Mouse (Mus musculus): ENCODE results near the gene Svop. TPM values are rescaled to one million over a fixed set of nuclear protein-coding genes. Genes with fewer than 3 reads are reported as not detected.

The Svop gene
- polyA plus RNA-seq (2012; rRNA removed): 21.9 and 27.0 TPM in 2 replicates

DNA sequence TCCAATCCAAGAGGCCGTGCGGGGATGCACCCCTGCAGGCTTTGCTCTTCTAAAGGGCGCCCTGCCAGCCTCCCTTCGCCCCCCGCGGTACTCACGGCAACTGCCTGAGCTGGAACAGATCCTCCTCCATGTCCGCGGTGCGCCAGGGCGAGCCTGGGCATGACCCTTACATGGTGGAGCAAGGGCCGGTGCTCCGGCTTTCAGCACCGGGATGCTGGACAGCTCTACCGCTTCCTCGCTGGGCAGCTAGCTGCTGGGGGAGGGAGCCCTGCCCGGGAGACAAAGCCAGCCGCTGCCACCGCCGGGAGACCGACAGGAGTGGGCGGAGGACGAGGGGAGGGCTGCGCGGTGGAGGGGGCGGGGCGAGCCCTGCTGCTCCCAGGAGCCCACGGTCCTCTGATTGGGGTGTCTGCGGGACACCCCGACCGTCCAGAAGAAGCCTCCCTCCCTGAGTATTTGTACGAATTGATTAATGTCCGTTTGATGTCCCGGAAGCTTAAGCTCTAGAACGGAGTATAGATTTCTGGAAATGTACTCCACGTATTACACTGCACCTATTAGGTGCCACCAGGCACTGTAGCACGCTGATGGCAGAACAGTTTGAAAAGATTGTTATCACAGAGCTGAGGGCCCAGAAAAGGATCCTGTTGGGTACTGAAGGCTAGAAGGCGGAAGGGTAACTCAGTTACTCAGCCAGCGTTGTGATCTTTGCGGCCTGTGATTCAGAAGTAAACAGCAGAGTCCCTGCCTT lies at the start of gene Svop:
Gene Svop, minus strand, starts transcription at position 514 of the 751 bp plus-strand sequence.
- Histone ChIP-seq H3K27me3 (ENCODE audit: control insufficient read depth, insufficient read depth, low read length) (no peaks in the 10 kb centered on the region), H3K36me3 (ENCODE audit: control insufficient read depth, insufficient read depth, low read length) (no peaks in the 10 kb centered on the region), H3K4me3 (ENCODE audit: control insufficient read depth, low read depth, low read length) (no peak within 1 kb of the TSS), H3K27ac (ENCODE audit: control insufficient read depth, insufficient read depth, low read depth, low read length) (no peak within 1 kb of the TSS), H3K4me1 (ENCODE audit: control insufficient read depth, insufficient read depth, low read length) (peaks cover 4% of the 10 kb centered on the region)
- TF ChIP-seq POLR2A (IDR thresholded peaks at IDR 0.05; ENCODE audit: control insufficient read depth, low read depth, low read length) (no peak), CTCF (IDR thresholded peaks at IDR 0.05; ENCODE audit: control insufficient read depth, insufficient read depth, insufficient replicate concordance, low read depth, low read length) (no peak)

DNA sequence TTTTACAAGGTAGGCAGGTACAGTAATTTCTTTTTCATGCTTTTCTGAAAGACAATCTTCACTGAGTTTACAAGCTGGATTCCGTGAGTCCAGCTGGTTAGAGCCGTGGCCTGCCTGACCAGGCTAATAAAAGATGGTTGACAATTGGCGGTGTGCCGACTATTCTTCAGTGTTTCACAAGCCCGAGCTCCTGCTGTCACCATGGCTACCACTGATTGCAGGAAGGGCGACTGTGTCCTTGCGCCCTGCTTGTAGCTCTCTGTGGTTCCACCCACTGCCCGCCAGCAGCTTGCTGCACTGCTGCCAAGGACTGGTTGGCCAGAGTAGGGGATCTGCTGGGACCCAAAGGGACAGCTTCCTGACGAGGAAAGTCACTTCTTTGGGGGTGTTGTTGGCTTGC lies 47.8 kb upstream of the Svop start:
- Histone ChIP-seq H3K27ac (ENCODE audit: control insufficient read depth, insufficient read depth, low read depth, low read length) (peak overlapping the region; percentile 86), H3K4me1 (ENCODE audit: control insufficient read depth, insufficient read depth, low read length) (peaks cover 6% of the 10 kb centered on the region), H3K27me3 (ENCODE audit: control insufficient read depth, insufficient read depth, low read length) (no peaks in the 10 kb centered on the region), H3K4me3 (ENCODE audit: control insufficient read depth, low read depth, low read length) (no peak overlapping the region), H3K36me3 (ENCODE audit: control insufficient read depth, insufficient read depth, low read length) (no peaks in the 10 kb centered on the region)
- TF ChIP-seq CTCF (IDR thresholded peaks at IDR 0.05; ENCODE audit: control insufficient read depth, insufficient read depth, insufficient replicate concordance, low read depth, low read length): no peak
- TF ChIP-seq POLR2A (IDR thresholded peaks at IDR 0.05; ENCODE audit: control insufficient read depth, low read depth, low read length): peak; percentile 32; the same call in 1 of the 2 replicates

DNA sequence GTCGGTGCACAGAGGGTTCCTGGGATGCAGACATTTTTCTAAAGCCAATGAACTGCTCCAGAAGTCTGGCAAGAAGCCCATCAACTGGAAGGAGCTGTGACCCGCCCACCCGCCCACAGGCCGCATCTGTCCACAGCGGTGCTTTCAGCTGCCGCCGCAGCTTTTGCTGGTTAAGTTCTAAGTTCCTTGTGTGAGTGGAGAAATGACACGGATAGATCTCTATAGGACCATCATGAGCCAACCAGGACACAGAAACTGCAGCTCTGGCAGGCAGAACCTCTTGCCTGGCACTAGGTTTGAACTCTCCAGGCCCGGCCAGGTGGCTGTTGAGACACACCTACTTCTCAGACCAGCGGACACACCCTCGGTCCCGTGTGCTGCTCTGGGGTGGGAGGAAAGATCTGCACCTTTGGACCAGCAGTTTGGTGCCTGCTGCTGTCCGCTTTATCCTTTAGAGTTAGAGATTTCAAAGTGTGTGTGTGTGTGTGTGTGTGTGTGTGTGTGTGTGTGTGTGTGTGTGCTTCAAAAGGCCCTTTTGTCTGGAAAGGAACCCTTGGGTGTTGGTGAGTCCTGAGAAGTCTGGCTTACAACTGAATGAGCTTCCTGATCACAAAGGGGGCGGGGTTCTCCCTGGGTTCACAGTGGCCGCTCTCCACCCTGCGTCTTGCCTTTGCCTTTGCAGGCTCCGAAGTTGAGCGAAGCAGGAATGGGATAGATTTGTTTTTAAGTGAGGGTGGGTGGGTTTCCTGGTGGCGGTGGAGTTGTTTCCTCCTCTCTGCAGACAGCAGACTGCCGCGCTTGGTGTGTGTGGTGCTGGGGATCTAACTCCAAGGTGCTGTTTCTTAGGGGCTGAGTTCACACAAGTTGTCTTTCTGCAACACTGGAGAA lies 47.2 kb upstream of the Svop start:
- H3K36me3 ChIP-seq (ENCODE audit: control insufficient read depth, insufficient read depth, low read length): no peaks in the 10 kb centered on the region
- no peaks in the 10 kb centered on the region for H3K27me3 ChIP-seq (ENCODE audit: control insufficient read depth, insufficient read depth, low read length)
- peak overlapping the region; percentile 86 for H3K27ac ChIP-seq (ENCODE audit: control insufficient read depth, insufficient read depth, low read depth, low read length)
- peaks cover 6% of the 10 kb centered on the region for H3K4me1 ChIP-seq (ENCODE audit: control insufficient read depth, insufficient read depth, low read length)
- no peak for TF ChIP-seq POLR2A (IDR thresholded peaks at IDR 0.05; ENCODE audit: control insufficient read depth, low read depth, low read length)
- TF ChIP-seq CTCF (IDR thresholded peaks at IDR 0.05; ENCODE audit: control insufficient read depth, insufficient read depth, insufficient replicate concordance, low read depth, low read length): no peak
- peak overlapping the region; percentile 1; the same call in 1 of the 2 replicates for H3K4me3 ChIP-seq (ENCODE audit: control insufficient read depth, low read depth, low read length)

DNA sequence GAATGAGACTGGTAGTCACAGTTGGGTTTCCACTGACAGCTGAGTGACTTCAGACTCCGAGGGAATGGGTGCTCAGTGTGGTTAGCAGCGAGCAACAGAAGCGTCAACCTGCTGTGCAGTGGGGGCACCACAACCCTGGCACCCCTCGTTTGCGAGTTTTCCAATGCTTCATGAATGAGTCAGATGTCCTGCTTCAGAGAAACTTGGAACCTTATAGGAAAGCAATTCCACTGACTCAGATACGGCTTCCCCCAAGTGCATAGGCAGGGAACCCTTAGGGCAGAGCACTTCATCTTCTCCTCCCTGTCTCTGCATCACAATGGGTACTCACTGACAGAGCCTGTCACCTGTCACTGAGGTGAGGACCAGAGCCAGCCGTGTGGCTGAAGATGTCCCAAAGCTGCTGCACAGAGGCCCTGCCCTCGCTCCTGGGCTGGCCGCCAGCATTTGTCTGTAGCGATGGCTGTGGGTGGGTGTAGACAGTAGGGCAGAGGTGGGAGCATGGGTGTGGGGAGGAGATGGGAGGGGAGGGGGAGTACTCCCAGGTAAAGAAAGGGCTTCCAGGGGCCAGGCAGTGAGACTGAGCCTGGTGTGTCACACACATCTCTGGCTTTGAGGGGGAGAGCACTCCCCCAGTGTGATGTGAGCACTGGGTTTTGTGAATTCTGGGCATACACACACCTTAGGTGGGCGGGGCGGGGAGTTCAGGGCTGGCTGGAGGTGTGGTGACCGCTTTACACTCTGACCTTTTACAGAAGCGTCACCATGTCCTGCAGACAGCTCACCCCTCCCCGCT lies 46.3 kb upstream of the Svop start:
- Histone ChIP-seq H3K4me1 (ENCODE audit: control insufficient read depth, insufficient read depth, low read length) (peaks cover 6% of the 10 kb centered on the region), H3K4me3 (ENCODE audit: control insufficient read depth, low read depth, low read length) (peak overlapping the region; percentile 57), H3K27me3 (ENCODE audit: control insufficient read depth, insufficient read depth, low read length) (no peaks in the 10 kb centered on the region), H3K27ac (ENCODE audit: control insufficient read depth, insufficient read depth, low read depth, low read length) (no peak overlapping the region), H3K36me3 (ENCODE audit: control insufficient read depth, insufficient read depth, low read length) (no peaks in the 10 kb centered on the region)
- no peak for TF ChIP-seq POLR2A (IDR thresholded peaks at IDR 0.05; ENCODE audit: control insufficient read depth, low read depth, low read length)
- no peak for TF ChIP-seq CTCF (IDR thresholded peaks at IDR 0.05; ENCODE audit: control insufficient read depth, insufficient read depth, insufficient replicate concordance, low read depth, low read length)

DNA sequence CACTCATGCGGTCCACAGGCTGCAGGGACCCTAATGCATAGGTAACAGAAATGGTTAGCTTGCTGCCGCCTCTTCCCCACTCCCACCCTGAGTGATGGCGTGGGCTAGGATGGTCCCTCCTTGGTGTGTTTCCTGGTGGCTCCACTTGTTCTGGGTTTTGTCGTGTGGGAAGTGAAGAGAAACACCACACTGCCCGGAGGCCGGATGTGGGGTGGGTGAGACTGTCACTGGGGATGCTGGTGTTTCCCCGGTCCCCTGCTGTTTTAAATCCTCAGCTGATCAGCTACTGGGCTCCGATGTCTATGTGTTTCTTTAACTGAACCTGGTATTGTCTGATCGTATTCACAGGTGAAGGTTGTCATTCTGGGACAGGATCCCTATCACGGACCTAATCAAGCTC lies 44.1 kb upstream of the Svop start:
- Histone ChIP-seq H3K4me3 (ENCODE audit: control insufficient read depth, low read depth, low read length) (no peak overlapping the region), H3K27ac (ENCODE audit: control insufficient read depth, insufficient read depth, low read depth, low read length) (no peak overlapping the region), H3K4me1 (ENCODE audit: control insufficient read depth, insufficient read depth, low read length) (peaks cover 13% of the 10 kb centered on the region), H3K36me3 (ENCODE audit: control insufficient read depth, insufficient read depth, low read length) (no peaks in the 10 kb centered on the region), H3K27me3 (ENCODE audit: control insufficient read depth, insufficient read depth, low read length) (no peaks in the 10 kb centered on the region)
- TF ChIP-seq POLR2A (IDR thresholded peaks at IDR 0.05; ENCODE audit: control insufficient read depth, low read depth, low read length): no peak

DNA sequence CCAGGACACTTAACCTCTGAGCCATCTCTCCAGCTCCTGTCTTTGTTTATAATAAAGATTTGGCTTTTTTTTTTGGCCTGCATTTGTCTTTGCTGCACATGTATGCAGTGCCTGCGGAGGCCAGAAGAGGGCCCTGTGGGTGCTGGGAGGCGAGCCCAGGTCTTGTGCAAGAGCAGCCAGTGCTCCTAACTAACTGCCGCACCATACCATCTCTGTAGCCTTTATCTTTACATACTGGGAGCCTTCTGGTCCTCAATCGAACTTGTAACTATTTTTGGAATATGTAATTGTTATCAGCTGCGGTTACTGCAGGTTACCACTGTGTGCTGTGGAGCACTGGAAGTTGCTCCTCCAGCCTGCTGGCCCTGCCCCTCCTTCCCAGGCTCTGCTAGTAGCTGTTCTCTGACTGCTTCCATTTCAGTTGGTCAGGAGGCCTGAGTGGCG lies 42.7 kb upstream of the Svop start:
- Histone ChIP-seq H3K4me1 (ENCODE audit: control insufficient read depth, insufficient read depth, low read length) (peaks cover 17% of the 10 kb centered on the region), H3K36me3 (ENCODE audit: control insufficient read depth, insufficient read depth, low read length) (no peaks in the 10 kb centered on the region), H3K27ac (ENCODE audit: control insufficient read depth, insufficient read depth, low read depth, low read length) (no peak overlapping the region), H3K27me3 (ENCODE audit: control insufficient read depth, insufficient read depth, low read length) (no peaks in the 10 kb centered on the region), H3K4me3 (ENCODE audit: control insufficient read depth, low read depth, low read length) (no peak overlapping the region)
- TF ChIP-seq CTCF (IDR thresholded peaks at IDR 0.05; ENCODE audit: control insufficient read depth, insufficient read depth, insufficient replicate concordance, low read depth, low read length) (peak; percentile 39; the same call in 1 of the 2 replicates), POLR2A (IDR thresholded peaks at IDR 0.05; ENCODE audit: control insufficient read depth, low read depth, low read length) (no peak)
